Mouse (Mus musculus) retina, embryonic 14.5 days (tissue): ENCODE measurements around the gene Rtn4.

Source experiments
- DNase-seq: peaks from one replicate; pipeline ENCODE4 v3.0.0-alpha.2; 2015; ENCODE audit warnings: low spot score

Gene Rtn4

GRCm38 (mm10) chr11:29765063-29765462 is 72.3 kb downstream of the Rtn4 start:
- peak; percentile 52 for DNase-seq

DNA sequence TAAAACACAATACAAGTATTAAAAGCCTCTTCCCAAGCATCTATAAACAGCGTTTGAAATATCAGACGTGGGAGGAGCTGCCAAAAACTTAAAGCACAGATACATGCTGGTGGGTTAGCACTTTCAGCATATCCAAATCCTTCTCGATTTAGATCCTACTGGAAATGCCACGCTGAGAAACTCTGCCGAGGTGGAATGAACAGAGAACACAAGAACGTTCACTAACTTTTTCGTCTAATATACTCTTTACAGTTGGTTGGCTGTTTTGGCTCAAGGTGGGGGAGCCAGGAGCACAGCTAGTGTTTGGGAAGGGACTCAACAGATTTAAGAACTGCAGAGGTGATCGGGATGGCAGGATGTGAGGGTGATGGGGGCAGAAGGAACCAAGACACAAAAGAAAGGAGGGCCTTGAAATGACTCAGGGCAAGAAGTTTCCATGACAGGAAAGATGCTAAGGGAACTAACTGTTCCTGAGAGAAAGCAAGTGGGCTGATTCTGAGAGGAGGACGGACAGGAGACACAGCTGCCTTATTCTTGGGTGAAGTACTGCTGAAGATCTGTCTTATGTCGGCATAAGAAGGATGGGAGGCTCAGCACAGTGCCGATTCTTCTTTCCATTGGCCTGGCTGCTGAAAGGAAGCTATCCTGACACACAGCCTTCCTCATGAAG is 73.7 kb downstream of the Rtn4 start:
- no peak for DNase-seq

- DNase-seq = no peak
Measured at GRCm38 (mm10) chr11:29768523-29768922, 75.8 kb downstream of the Rtn4 start.

- DNase-seq = no peak
Measured at GRCm38 (mm10) chr11:29770666-29771400, 78.1 kb downstream of the Rtn4 start.

GRCm38 (mm10) chr11:29772279-29772678 is 79.5 kb downstream of the Rtn4 start:
- no peak for DNase-seq

- DNase-seq = peak; percentile 63
Measured at GRCm38 (mm10) chr11:29774296-29774695, 81.5 kb downstream of the Rtn4 start.

GRCm38 (mm10) chr11:29774760-29775159 is 82.0 kb downstream of the Rtn4 start:
- DNase-seq = no peak

DNA sequence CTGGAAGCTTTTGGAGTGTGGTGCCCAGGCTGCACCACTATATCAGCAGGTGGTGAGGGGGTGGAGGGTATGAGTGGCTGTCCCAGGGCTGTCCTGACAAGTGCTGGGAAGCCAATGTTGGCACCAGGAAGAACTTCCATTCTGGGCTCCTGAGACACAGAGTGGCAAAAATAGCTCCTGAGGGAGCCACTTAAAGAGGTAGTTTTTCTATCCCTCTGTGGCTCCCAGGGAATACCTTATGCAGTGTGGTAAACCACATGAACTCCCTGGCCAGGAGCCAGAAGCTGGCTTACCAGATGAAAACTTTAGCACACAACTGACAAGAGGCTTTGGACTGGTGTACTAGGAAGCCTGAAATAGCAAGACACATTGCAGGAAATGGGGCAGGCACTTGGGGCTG is 85.2 kb downstream of the Rtn4 start:
- no peak for DNase-seq

DNA sequence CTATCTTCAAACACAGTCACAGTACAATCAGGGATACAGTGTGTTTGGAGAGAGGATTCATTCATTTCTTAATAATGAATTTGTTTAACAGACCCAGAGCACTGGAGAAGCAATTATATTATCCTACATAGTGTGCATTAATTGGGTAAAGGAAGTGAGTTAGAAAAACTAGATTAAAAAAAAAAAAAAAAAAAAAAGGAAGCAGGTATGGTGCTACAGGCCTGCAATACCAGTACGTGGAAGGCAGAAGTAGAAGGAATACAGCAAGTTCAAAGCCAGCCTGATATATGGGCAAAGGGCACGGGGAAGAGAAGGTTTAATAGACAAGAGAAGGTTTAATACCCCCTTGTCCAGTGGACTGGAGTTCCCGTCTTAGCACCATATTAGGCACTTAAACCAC is 86.2 kb downstream of the Rtn4 start:
- no peak for DNase-seq

DNA sequence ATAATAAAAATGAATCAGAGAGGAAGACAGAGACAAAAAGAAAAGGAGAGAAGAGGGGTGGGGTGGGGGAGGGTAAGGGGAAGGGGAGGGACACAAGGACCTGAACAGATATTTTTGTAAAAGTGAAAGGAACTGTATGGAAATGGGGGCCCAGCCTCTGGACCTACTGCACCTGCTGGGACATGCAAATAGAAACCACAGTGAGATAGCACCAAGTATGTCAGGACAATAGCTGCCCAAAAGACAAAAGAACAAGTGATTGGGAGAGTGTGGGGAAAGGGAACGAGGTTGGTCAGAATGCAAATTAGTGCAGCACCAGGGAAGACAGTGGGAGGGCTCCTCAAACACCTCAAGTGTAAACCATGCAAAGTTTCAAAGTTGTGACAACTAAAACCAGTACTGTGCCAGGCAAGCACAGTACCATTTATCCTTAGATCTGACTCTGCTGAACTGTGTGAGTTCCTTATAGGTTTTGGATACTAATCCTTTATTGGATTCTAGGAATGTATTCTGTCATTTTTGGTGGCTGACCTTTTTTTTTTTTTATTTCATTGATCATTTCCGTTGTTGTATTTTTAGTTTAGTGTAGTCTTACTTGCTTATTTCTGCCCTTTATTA is 86.8 kb downstream of the Rtn4 start:
- no peak for DNase-seq

DNA sequence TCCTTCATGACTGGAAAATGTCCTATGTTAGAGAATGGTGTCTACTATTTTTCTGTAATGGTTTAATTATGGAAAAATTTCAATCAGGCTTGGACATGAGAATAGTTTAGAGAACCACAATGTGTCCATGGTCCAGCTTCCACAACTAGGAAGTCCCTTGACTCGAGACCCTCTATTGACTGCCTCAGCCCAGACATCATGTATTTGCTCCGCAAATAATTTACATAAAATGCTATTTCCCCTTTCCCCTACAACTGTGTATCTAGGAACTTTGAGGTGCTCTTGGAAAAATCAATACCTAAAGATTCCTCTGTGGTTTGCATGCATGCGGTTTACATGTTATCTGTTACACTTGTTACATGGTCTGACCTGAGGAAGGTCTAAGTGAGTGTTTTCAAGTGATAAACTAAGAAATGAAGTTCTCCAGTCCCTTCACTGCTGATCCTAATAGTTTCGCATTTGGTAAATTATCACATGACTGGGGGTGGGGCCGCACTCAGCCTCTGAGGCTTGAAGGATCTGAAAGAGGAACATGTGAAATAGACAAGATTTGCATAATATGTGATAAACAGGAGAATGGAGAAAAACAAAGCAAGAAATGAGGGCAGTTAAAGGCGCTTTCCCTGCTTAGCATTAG is 94.0 kb downstream of the Rtn4 start:
- no peak for DNase-seq

DNA sequence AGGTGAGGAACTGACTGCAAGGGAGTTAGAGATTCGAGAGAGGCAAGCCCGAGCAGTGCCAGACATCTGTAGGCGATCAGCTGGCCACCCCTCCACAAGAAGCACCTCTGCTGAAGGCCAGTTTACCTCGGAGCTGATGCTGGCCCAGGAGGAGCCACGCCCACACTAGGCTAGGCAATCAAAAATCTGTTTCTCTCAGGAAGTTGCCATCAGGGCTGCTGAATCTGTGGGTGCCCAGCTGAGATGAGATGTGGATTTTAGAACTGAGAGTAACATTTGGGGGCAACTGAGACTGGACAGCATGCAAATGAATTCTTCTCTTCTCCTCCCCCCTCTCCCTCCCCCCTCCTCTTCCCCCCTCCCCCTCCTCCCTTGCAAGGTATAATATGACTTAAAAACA is 94.7 kb downstream of the Rtn4 start:
- no peak for DNase-seq

GRCm38 (mm10) chr11:29788499-29788898 is 95.8 kb downstream of the Rtn4 start:
- DNase-seq = no peak

DNA sequence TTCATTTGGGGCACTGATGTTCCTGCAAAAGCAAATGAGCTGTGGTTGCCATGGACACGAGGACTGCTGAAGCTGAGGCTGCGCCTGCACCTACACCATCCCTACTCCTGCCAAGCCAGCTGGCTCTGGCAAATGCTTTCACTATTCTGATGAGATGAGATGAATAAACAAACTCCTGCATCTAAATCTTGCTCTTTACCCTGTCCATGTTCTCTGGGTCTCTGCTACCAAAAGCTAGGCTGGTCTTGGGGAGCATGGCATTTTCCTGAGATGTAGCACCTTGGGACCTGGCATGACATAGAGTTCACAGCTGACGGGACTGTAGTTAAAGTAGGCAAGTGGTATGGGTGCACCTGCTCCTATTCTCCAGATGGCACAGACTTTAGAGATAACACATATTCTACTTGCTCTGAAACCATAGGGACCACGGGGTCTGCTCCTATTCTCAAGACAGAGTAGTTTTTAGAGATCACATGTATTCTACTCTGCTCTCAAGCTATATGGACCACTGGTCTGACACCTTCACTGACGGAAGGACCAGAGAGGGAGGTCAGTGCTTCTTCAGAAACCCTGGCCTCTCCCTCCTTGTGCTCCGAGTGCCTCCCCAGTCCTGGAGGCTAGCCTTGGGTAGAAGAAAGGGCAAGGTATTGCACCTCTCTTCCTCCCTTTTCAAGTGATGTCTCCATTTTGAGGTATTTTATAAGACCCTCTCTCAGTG is 96.3 kb downstream of the Rtn4 start:
- no peak for DNase-seq

- DNase-seq = no peak
Measured at GRCm38 (mm10) chr11:29790796-29791195, 98.0 kb downstream of the Rtn4 start.
